Mouse (Mus musculus): ENCODE results near the gene Mblac2. TPM values are rescaled to one million over a fixed set of nuclear protein-coding genes. Genes with fewer than 3 reads are reported as not detected.

The Mblac2 gene
- polyA plus RNA-seq, 1 experiment from 2014 or later: 11.5 TPM

DNA sequence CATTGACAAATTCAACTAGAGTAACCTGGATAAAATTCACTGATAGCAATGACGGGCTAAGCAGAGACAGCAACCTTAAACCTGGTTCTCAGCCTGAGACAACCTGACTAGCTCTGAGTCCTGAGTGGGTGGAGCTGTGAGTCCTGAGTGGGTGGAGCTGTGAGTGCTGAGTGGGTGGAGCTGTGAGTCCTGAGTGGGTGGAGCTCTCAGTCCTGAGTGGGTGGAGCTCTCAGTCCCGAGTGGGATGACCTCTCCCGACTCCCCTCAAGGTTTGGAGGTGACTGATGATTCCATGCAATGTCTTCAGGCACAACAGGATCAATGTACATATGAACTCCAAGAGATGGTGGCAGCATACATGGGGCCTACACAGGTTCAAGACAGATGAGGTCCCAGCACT is 21.6 kb upstream of the Mblac2 start:
- H3K27ac ChIP-seq (ENCODE audit: low read depth, low read length): no peak overlapping the region
- no peaks in the 10 kb centered on the region for H3K36me3 ChIP-seq (ENCODE audit: control insufficient read depth, insufficient read depth, low read length)
- H3K27me3 ChIP-seq (ENCODE audit: control insufficient read depth, insufficient read depth, low read length): no peaks in the 10 kb centered on the region
- no peak overlapping the region for H3K4me2 ChIP-seq (ENCODE audit: low read depth)
- no peak overlapping the region for H3K4me3 ChIP-seq (ENCODE audit: low read depth, low read length)
- H3K4me1 ChIP-seq (ENCODE audit: control insufficient read depth, insufficient read depth, low read length): no peaks in the 10 kb centered on the region
- 85% methylated on average over 3 of the region's 3 CpGs for WGBS
- no peak for DNase-seq (ENCODE audit: low spot score)
- H3K9ac ChIP-seq (ENCODE audit: low read length): no peak overlapping the region
- ATAC-seq (ENCODE audit: insufficient read depth, low FRiP score, low TSS enrichment): no peak
- H3K9me3 ChIP-seq (ENCODE audit: control insufficient read depth, low read length): no peaks in the 10 kb centered on the region

GRCm38 (mm10) chr13:81690477-81690876 is 20.7 kb upstream of the Mblac2 start:
- H3K9me3 ChIP-seq (ENCODE audit: control insufficient read depth, low read length): no peaks in the 10 kb centered on the region
- no peak overlapping the region for H3K9ac ChIP-seq (ENCODE audit: low read length)
- H3K36me3 ChIP-seq (ENCODE audit: control insufficient read depth, insufficient read depth, low read length): no peaks in the 10 kb centered on the region
- DNase-seq (ENCODE audit: low spot score) (no peak), ATAC-seq (ENCODE audit: insufficient read depth, low FRiP score, low TSS enrichment) (no peak)
- no peak overlapping the region for H3K27ac ChIP-seq (ENCODE audit: low read depth, low read length)
- no peaks in the 10 kb centered on the region for H3K4me1 ChIP-seq (ENCODE audit: control insufficient read depth, insufficient read depth, low read length)
- WGBS: 90% methylated on average over 10 of the region's 10 CpGs
- H3K4me2 ChIP-seq (ENCODE audit: low read depth): no peak overlapping the region
- no peak overlapping the region for H3K4me3 ChIP-seq (ENCODE audit: low read depth, low read length)
- no peaks in the 10 kb centered on the region for H3K27me3 ChIP-seq (ENCODE audit: control insufficient read depth, insufficient read depth, low read length)

DNA sequence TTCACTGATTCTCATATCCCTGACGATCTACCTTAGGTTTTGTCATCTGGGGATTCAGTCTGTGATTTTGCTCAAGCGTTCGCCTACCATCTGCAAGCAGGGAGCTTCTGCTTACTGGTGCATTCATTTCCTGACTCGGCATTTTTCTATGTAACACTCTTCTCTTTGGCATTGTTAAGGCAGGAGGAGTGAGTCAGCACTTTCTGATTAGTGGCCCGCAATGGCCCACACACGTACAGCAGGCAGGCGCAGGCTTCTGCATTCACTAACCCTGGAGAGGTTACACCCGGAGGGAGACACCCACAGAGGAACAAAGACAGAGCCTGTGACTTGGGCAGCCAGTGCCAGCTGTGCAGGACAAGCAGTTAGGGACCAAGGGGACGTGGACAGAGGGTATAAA is 19.5 kb upstream of the Mblac2 start:
- Histone ChIP-seq H3K9me3 (ENCODE audit: control insufficient read depth, low read length) (no peaks in the 10 kb centered on the region), H3K36me3 (ENCODE audit: control insufficient read depth, insufficient read depth, low read length) (no peaks in the 10 kb centered on the region), H3K4me3 (ENCODE audit: low read depth, low read length) (no peak overlapping the region), H3K27ac (ENCODE audit: low read depth, low read length) (no peak overlapping the region), H3K4me2 (ENCODE audit: low read depth) (no peak overlapping the region), H3K4me1 (ENCODE audit: control insufficient read depth, insufficient read depth, low read length) (no peaks in the 10 kb centered on the region), H3K27me3 (ENCODE audit: control insufficient read depth, insufficient read depth, low read length) (no peaks in the 10 kb centered on the region), H3K9ac (ENCODE audit: low read length) (no peak overlapping the region)
- ATAC-seq (ENCODE audit: insufficient read depth, low FRiP score, low TSS enrichment) (peak; percentile 41; the same call in 1 of the 2 replicates), DNase-seq (ENCODE audit: low spot score) (peak; percentile 18)
- WGBS: 73% methylated on average over 9 of the region's 9 CpGs

GRCm38 (mm10) chr13:81694446-81694845 is 16.7 kb upstream of the Mblac2 start:
- H3K4me1 ChIP-seq (ENCODE audit: control insufficient read depth, insufficient read depth, low read length): no peaks in the 10 kb centered on the region
- WGBS: 92% methylated on average over 12 of the region's 12 CpGs
- no peak for ATAC-seq (ENCODE audit: insufficient read depth, low FRiP score, low TSS enrichment)
- DNase-seq (ENCODE audit: low spot score): no peak
- no peaks in the 10 kb centered on the region for H3K9me3 ChIP-seq (ENCODE audit: control insufficient read depth, low read length)
- H3K27me3 ChIP-seq (ENCODE audit: control insufficient read depth, insufficient read depth, low read length): no peaks in the 10 kb centered on the region
- H3K36me3 ChIP-seq (ENCODE audit: control insufficient read depth, insufficient read depth, low read length): no peaks in the 10 kb centered on the region
- no peak overlapping the region for H3K4me3 ChIP-seq (ENCODE audit: low read depth, low read length)
- no peak overlapping the region for H3K9ac ChIP-seq (ENCODE audit: low read length)
- no peak overlapping the region for H3K4me2 ChIP-seq (ENCODE audit: low read depth)
- H3K27ac ChIP-seq (ENCODE audit: low read depth, low read length): no peak overlapping the region

- ATAC-seq (ENCODE audit: insufficient read depth, low FRiP score, low TSS enrichment): no peak
- H3K27ac ChIP-seq (ENCODE audit: low read depth, low read length): no peak overlapping the region
- no peak overlapping the region for H3K4me3 ChIP-seq (ENCODE audit: low read depth, low read length)
- no peak overlapping the region for H3K4me2 ChIP-seq (ENCODE audit: low read depth)
- DNase-seq (ENCODE audit: low spot score): no peak
- H3K9ac ChIP-seq (ENCODE audit: low read length): no peak overlapping the region
- WGBS: 62% methylated on average over 7 of the region's 7 CpGs
- H3K27me3 ChIP-seq (ENCODE audit: control insufficient read depth, insufficient read depth, low read length): no peaks in the 10 kb centered on the region
- H3K36me3 ChIP-seq (ENCODE audit: control insufficient read depth, insufficient read depth, low read length): no peaks in the 10 kb centered on the region
- no peaks in the 10 kb centered on the region for H3K4me1 ChIP-seq (ENCODE audit: control insufficient read depth, insufficient read depth, low read length)
- H3K9me3 ChIP-seq (ENCODE audit: control insufficient read depth, low read length): no peaks in the 10 kb centered on the region
Observed at GRCm38 (mm10) chr13:81703148-81703547, 8.0 kb upstream of the Mblac2 start.

DNA sequence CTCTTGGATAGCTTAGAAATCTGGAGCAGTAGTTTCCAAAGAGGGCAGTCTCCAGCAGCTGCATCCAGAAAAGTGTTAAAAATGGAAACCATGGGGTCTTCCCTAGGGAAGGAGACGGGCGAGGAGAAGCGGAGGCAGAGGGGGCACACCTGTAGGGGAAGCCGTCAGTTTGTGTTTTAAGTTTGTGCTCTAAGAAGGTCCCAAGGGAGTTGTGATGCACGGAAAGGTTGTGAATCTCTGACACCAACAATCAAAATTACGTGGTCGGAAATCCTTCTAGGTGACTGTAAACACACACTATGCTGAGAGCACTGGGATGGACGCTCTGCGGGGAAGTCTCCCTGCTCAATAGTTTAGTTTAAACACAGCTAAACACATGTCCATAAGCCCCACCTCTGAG is 7.5 kb upstream of the Mblac2 start:
- no peak overlapping the region for H3K4me2 ChIP-seq (ENCODE audit: low read depth)
- WGBS: 82% methylated on average over 9 of the region's 9 CpGs

DNA sequence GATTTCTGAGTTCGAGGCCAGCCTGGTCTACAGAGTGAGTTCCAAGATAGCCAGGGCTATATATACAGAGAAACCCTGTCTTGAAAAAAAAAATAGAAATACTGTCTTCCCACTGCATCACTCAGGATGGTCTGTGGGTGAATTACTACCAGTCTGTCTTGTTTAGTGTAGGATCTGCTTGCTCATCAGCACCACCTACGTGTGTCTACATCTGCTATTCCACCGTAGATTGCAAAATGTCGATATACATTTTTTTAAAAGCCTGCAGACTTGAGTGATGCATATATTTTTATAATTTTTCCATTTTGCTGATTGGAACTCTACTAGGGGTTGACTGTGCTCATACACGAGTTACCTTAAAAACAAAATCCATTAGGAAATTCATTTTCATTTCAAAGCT is 4.8 kb upstream of the Mblac2 start:
- WGBS: 95% methylated on average over 5 of the region's 5 CpGs
- ATAC-seq (ENCODE audit: insufficient read depth, low FRiP score, low TSS enrichment): no peak
- H3K9me3 ChIP-seq (ENCODE audit: control insufficient read depth, low read length): no peaks in the 10 kb centered on the region

More for the DNA sequence above, 7.5 kb upstream of the Mblac2 start:
- no peaks in the 10 kb centered on the region for H3K36me3 ChIP-seq (ENCODE audit: control insufficient read depth, insufficient read depth, low read length)
- DNase-seq (ENCODE audit: low spot score): no peak
- ATAC-seq (ENCODE audit: insufficient read depth, low FRiP score, low TSS enrichment): no peak
- H3K9ac ChIP-seq (ENCODE audit: low read length): no peak overlapping the region
- H3K9me3 ChIP-seq (ENCODE audit: control insufficient read depth, low read length): no peaks in the 10 kb centered on the region
- no peaks in the 10 kb centered on the region for H3K4me1 ChIP-seq (ENCODE audit: control insufficient read depth, insufficient read depth, low read length)
- no peaks in the 10 kb centered on the region for H3K27me3 ChIP-seq (ENCODE audit: control insufficient read depth, insufficient read depth, low read length)
- no peak overlapping the region for H3K27ac ChIP-seq (ENCODE audit: low read depth, low read length)
- no peak overlapping the region for H3K4me3 ChIP-seq (ENCODE audit: low read depth, low read length)

DNA sequence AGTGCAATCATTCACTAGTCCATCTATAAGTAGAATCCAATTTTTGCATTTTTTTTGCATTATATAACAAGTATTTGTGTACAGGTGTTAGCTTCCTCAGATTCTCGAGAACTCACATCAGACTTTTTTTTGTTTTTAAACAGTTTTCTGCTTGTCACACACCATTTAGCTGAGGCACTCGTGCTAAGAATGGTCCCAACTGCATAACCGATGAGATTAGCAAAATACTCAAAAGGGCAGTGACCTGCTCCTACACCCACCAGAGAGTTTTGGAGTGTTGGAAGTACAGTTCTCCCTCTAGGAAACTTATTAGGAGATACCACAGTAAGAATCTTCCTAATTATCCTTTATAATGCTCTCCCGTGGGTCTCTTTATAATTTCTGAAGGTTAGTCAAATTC is 1.3 kb upstream of the Mblac2 start:
- no peaks in the 10 kb centered on the region for H3K27me3 ChIP-seq (ENCODE audit: control insufficient read depth, insufficient read depth, low read length)
- no peaks in the 10 kb centered on the region for H3K36me3 ChIP-seq (ENCODE audit: control insufficient read depth, insufficient read depth, low read length)
- no peak for ATAC-seq (ENCODE audit: insufficient read depth, low FRiP score, low TSS enrichment)
- no peak overlapping the region for H3K9ac ChIP-seq (ENCODE audit: low read length)
- H3K4me2 ChIP-seq (ENCODE audit: low read depth): peak overlapping the region; percentile 94
- H3K4me3 ChIP-seq (ENCODE audit: low read depth, low read length): peak overlapping the region; percentile 77
- 55% methylated on average over 4 of the region's 4 CpGs for WGBS
- no peak for DNase-seq (ENCODE audit: low spot score)
- H3K4me1 ChIP-seq (ENCODE audit: control insufficient read depth, insufficient read depth, low read length): peaks cover 3% of the 10 kb centered on the region; the same call in 1 of the 2 replicates
- H3K9me3 ChIP-seq (ENCODE audit: control insufficient read depth, low read length): no peaks in the 10 kb centered on the region
- no peak overlapping the region for H3K27ac ChIP-seq (ENCODE audit: low read depth, low read length)

More for the DNA sequence above, 4.8 kb upstream of the Mblac2 start:
- Histone ChIP-seq H3K9ac (ENCODE audit: low read length) (no peak overlapping the region), H3K4me3 (ENCODE audit: low read depth, low read length) (no peak overlapping the region), H3K36me3 (ENCODE audit: control insufficient read depth, insufficient read depth, low read length) (no peaks in the 10 kb centered on the region), H3K27ac (ENCODE audit: low read depth, low read length) (no peak overlapping the region), H3K4me1 (ENCODE audit: control insufficient read depth, insufficient read depth, low read length) (no peaks in the 10 kb centered on the region), H3K4me2 (ENCODE audit: low read depth) (no peak overlapping the region), H3K27me3 (ENCODE audit: control insufficient read depth, insufficient read depth, low read length) (no peaks in the 10 kb centered on the region)
- DNase-seq (ENCODE audit: low spot score): no peak

- peaks cover 3% of the 10 kb centered on the region; the same call in 1 of the 2 replicates for H3K4me1 ChIP-seq (ENCODE audit: control insufficient read depth, insufficient read depth, low read length)
- H3K27ac ChIP-seq (ENCODE audit: low read depth, low read length): no peak overlapping the region
- H3K4me3 ChIP-seq (ENCODE audit: low read depth, low read length): peak overlapping the region; percentile 77
- DNase-seq (ENCODE audit: low spot score): no peak
- no peaks in the 10 kb centered on the region for H3K36me3 ChIP-seq (ENCODE audit: control insufficient read depth, insufficient read depth, low read length)
- H3K27me3 ChIP-seq (ENCODE audit: control insufficient read depth, insufficient read depth, low read length): no peaks in the 10 kb centered on the region
- peak overlapping the region; percentile 94 for H3K4me2 ChIP-seq (ENCODE audit: low read depth)
- no peaks in the 10 kb centered on the region for H3K9me3 ChIP-seq (ENCODE audit: control insufficient read depth, low read length)
- ATAC-seq (ENCODE audit: insufficient read depth, low FRiP score, low TSS enrichment): no peak
- peak overlapping the region; percentile 61 for H3K9ac ChIP-seq (ENCODE audit: low read length)
- 2% methylated on average over 7 of the region's 7 CpGs for WGBS
Observed at GRCm38 (mm10) chr13:81710266-81710665, 875 bp upstream of the Mblac2 start.
